Mouse (Mus musculus) testis, adult 2 months (tissue): ENCODE measurements around the gene Sox5.

ENCODE experiments used
- CTCF ChIP-seq: fragments of 200-500 bp; IDR thresholded peaks from 2 replicates; pipeline ENCODE4 v1.5.1; 2012; ENCODE audit warnings: low read depth, mild to moderate bottlenecking, inconsistent platforms, low read length, moderate library complexity; ENCODE audit not compliant: control insufficient read depth, insufficient read depth, insufficient replicate concordance
- POLR2A ChIP-seq: fragments of 200-500 bp; IDR thresholded peaks from 2 replicates; pipeline ENCODE4 v1.6.1; 2012; ENCODE audit warnings: low read depth, mild to moderate bottlenecking, inconsistent platforms, low read length, moderate library complexity; ENCODE audit not compliant: control insufficient read depth

GRCm38 (mm10) chr6:144357081-144357480 lies 424.7 kb downstream of the Sox5 start:
- no peak for TF ChIP-seq CTCF
- no peak for TF ChIP-seq POLR2A
